Mouse (Mus musculus): ENCODE data around the gene Epor.

Epor gene

GRCm38 (mm10) chr9:21936692-21937570 lies 26.4 kb downstream of the Epor start, which contains the start of gene Plppr2:
Gene Plppr2, plus strand, starts transcription at chr9:21937033.
- peak; percentile 73 to 76 for DNase-seq (ENCODE audit: low spot score in 2 of 2)

- no peak for DNase-seq (ENCODE audit: low spot score in 2 of 2)
Observed at GRCm38 (mm10) chr9:21935466-21936131, 27.7 kb downstream of the Epor start.

GRCm38 (mm10) chr9:21934021-21934420 lies 29.3 kb downstream of the Epor start:
- no peak for DNase-seq (ENCODE audit: low spot score in 2 of 2)

GRCm38 (mm10) chr9:21932445-21933137 lies 30.7 kb downstream of the Epor start:
- no peak for DNase-seq (ENCODE audit: low spot score in 2 of 2)

GRCm38 (mm10) chr9:21932006-21932405 lies 31.3 kb downstream of the Epor start:
- no peak for DNase-seq (ENCODE audit: low spot score in 2 of 2)

GRCm38 (mm10) chr9:21929208-21929607 lies 34.1 kb downstream of the Epor start:
- no peak for DNase-seq (ENCODE audit: low spot score in 2 of 2)

GRCm38 (mm10) chr9:21927208-21927753 lies 36.0 kb downstream of the Epor start, which contains the start of the genes Ccdc159 and Tmem205:
Gene Ccdc159, plus strand, starts transcription at chr9:21927471.
Gene Tmem205, minus strand, starts transcription at chr9:21927556.
- no peak for DNase-seq (ENCODE audit: low spot score in 2 of 2)

GRCm38 (mm10) chr9:21926784-21927183 lies 36.5 kb downstream of the Epor start:
- DNase-seq (ENCODE audit: low spot score in 2 of 2): no peak

- DNase-seq (ENCODE audit: low spot score in 2 of 2): no peak
Observed at GRCm38 (mm10) chr9:21926155-21926554, 37.2 kb downstream of the Epor start.

- DNase-seq (ENCODE audit: low spot score in 2 of 2): no peak
Observed at GRCm38 (mm10) chr9:21925506-21925905, 37.8 kb downstream of the Epor start.

GRCm38 (mm10) chr9:21925034-21925433 lies 38.3 kb downstream of the Epor start:
- no peak for DNase-seq (ENCODE audit: low spot score in 2 of 2)

GRCm38 (mm10) chr9:21924099-21924493 lies 39.2 kb downstream of the Epor start:
- DNase-seq (ENCODE audit: low spot score in 2 of 2): no peak

GRCm38 (mm10) chr9:21923490-21924098 lies 39.7 kb downstream of the Epor start:
- no peak for DNase-seq (ENCODE audit: low spot score in 2 of 2)

GRCm38 (mm10) chr9:21923036-21923435 lies 40.3 kb downstream of the Epor start:
- DNase-seq (ENCODE audit: low spot score in 2 of 2): no peak

GRCm38 (mm10) chr9:21918692-21919384 lies 44.5 kb downstream of the Epor start:
- no peak for DNase-seq (ENCODE audit: low spot score in 2 of 2)

- peak; percentile 92 to 97 for DNase-seq (ENCODE audit: low spot score in 2 of 2)
Observed at GRCm38 (mm10) chr9:21918035-21918592, 45.2 kb downstream of the Epor start, which contains the start of gene Rab3d. Gene Rab3d, minus strand, starts transcription at chr9:21918192.

- no peak for DNase-seq (ENCODE audit: low spot score in 2 of 2)
Observed at GRCm38 (mm10) chr9:21917493-21918034, 45.7 kb downstream of the Epor start.

GRCm38 (mm10) chr9:21916851-21917492 lies 46.3 kb downstream of the Epor start:
- DNase-seq (ENCODE audit: low spot score in 2 of 2): no peak

GRCm38 (mm10) chr9:21909474-21910223 lies 53.7 kb downstream of the Epor start:
- DNase-seq (ENCODE audit: low spot score in 2 of 2): no peak
